Mouse (Mus musculus): ENCODE data around the gene Clec10a.

GRCm38 (mm10) chr11:70110146-70110545 lies 45.9 kb upstream of the Clec10a start:
- TF ChIP-seq POLR2A (IDR thresholded peaks at IDR 0.05; ENCODE audit: borderline replicate concordance, control insufficient read depth, low read depth, low read length) (no peak), CTCF (IDR thresholded peaks at IDR 0.05; ENCODE audit: control insufficient read depth, insufficient read depth, low read length) (peak; percentile 87)

Measured in bone marrow, adult 2 months (tissue).